Mouse (Mus musculus) E14TG2a.4 (cell line): Measurements from ENCODE around the gene Nfxl1.
A peak's percentile ranks its signal among the peaks of the same experiment; 100 is the strongest.
"Not testable (repeated sequence)": the region's sequence is repeated elsewhere in the genome, so short reads cannot be mapped to it uniquely, and the experiment has no call there.

Experiments
- CTCF ChIP-seq: conservative IDR thresholded peaks from 2 replicates; pipeline ENCODE4 v1.5.1; 2014; ENCODE audit warnings: low read length
- NANOG ChIP-seq: IDR thresholded peaks from 2 replicates; pipeline ENCODE4 v1.6.1; 2014; ENCODE audit warnings: borderline replicate concordance, low read length, mixed read lengths
- POU5F1 ChIP-seq: IDR thresholded peaks from 2 replicates; pipeline ENCODE4 v1.6.1; 2014; ENCODE audit warnings: low read length, borderline replicate concordance

DNA sequence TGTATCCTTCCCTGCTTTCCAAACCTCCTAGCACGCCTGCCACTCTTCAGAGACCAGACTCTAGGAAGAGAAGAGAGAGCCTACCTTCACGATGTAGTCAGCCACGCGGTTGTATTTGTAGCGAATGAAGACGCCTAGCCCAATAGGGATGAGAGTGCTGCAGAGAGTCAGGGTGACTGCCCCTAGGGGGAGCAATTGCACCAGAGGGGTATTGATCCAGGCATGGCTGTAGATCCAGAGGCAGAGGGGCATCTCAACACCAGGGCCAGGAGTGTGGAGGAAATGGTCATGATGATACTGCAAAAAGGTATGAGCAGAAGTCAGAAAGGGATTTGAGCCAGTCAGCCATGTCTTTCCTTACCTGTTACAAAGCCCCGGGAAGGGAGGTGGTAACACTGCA, 26.6 kb upstream of the Nfxl1 start:
- TF ChIP-seq CTCF = peak; percentile 17; the same call in 1 of the 2 replicates
- not testable (repeated sequence) for TF ChIP-seq POU5F1, NANOG
